Mouse (Mus musculus) megakaryocyte, embryonic 14.5 days (primary cell): ENCODE measurements around the gene Nkain2.

ENCODE experiments used
- FLI1 ChIP-seq: IDR thresholded peaks from 2 replicates; pipeline ENCODE4 v1.6.1; 2012; ENCODE audit warnings: low read length, inconsistent platforms, mixed read lengths
- GATA1 ChIP-seq: IDR thresholded peaks from 3 replicates; pipeline ENCODE4 v1.6.1; 2012; ENCODE audit warnings: mixed read lengths, low read length, inconsistent platforms, borderline replicate concordance

- TF ChIP-seq GATA1, result no peak
- TF ChIP-seq FLI1, result no peak
Measured at GRCm38 (mm10) chr10:32243266-32243882, 646.9 kb downstream of the Nkain2 start.
